In genomic region chr8:126626415-126626814, GRCm38 (mm10) we compare ENCODE assay signal across 17 mouse cellular contexts.
"Had no signal": no experiment of that assay in that cellular context is flagged by ENCODE, and none has a peak within 500 bp of the region (broad histone marks: within the 10 kb centered on the region; RNA-seq: fewer than 3 reads in every experiment).

No protein-coding gene starts in this region.

- H3K27me3 ChIP-seq: limb, embryonic 12.5 days; limb, embryonic 15.5 days; megakaryocyte, embryonic 14.5 days had no signal

- H3K4me1 ChIP-seq: limb, embryonic 12.5 days had no signal

- H3K9ac ChIP-seq: limb, embryonic 12.5 days; limb, embryonic 15.5 days; liver, embryonic 14.5 days; liver, postnatal 0 days; lung, embryonic 14.5 days had no signal

- ATAC-seq: liver, postnatal 0 days; lung, postnatal 0 days had no signal

- H3K4me3 ChIP-seq: limb, embryonic 12.5 days; limb, embryonic 15.5 days; megakaryocyte, embryonic 14.5 days had no signal

- DNase-seq: kidney, adult 2 months; kidney, postnatal 10 days; kidney, postnatal 36 days; left cerebral cortex, postnatal 4 days; liver, postnatal 0 days; lung, embryonic 14.5 days; midbrain, embryonic 14.5 days; right cerebral cortex, postnatal 14 days; right cerebral cortex, postnatal 4 days had no signal

- H3K27ac ChIP-seq: limb, embryonic 12.5 days; limb, embryonic 15.5 days; liver, embryonic 14.5 days; macrophage had no signal

- H3K4me2 ChIP-seq: limb, embryonic 12.5 days; limb, embryonic 15.5 days; liver, embryonic 11.5 days; lung, embryonic 14.5 days; midbrain, embryonic 11.5 days had no signal

- H3K36me3 ChIP-seq: limb, embryonic 12.5 days; limb, embryonic 15.5 days had no signal
